Mouse (Mus musculus) midbrain, embryonic 13.5 days (tissue): ENCODE measurements around the gene Panx1. TPM values are rescaled to one million over a fixed set of nuclear protein-coding genes. Genes with fewer than 3 reads are reported as not detected.

ENCODE experiments used
- ATAC-seq: fragments of 200-750 bp; cut with Nextera tagmentation; 2 replicates; pipeline ENCODE4 v1.8.0; 2017; ENCODE audit warnings: mild to moderate bottlenecking, moderate TSS enrichment, moderate library complexity
- H3K27ac ChIP-seq: fragments of 300-500 bp; sonication (generic); 2 replicates; pipeline ENCODE4 v1.5.1; 2015; ENCODE audit warnings: inconsistent platforms, mild to moderate bottlenecking, moderate library complexity
- H3K27me3 ChIP-seq: fragments of 300-500 bp; sonication (generic); 2 replicates; pipeline ENCODE4 v1.6.1; 2015; ENCODE audit warnings: mild to moderate bottlenecking, inconsistent platforms
- H3K36me3 ChIP-seq: fragments of 300-500 bp; sonication (generic); 2 replicates; pipeline ENCODE4 v1.6.1; 2015; ENCODE audit warnings: mild to moderate bottlenecking, inconsistent platforms
- H3K4me1 ChIP-seq: fragments of 300-500 bp; sonication (generic); replicated peaks from 2 replicates; pipeline ENCODE4 v1.6.1; 2015; ENCODE audit warnings: inconsistent platforms
- H3K4me2 ChIP-seq: fragments of 300-500 bp; sonication (generic); replicated peaks from 2 replicates; pipeline ENCODE4 v1.6.1; 2015; ENCODE audit warnings: moderate library complexity, mild to moderate bottlenecking, inconsistent platforms
- H3K4me3 ChIP-seq: fragments of 300-500 bp; sonication (generic); replicated peaks from 2 replicates; pipeline ENCODE4 v1.5.1; 2015; ENCODE audit warnings: mild to moderate bottlenecking, inconsistent platforms
- H3K9ac ChIP-seq: fragments of 300-500 bp; sonication (generic); replicated peaks from 2 replicates; pipeline ENCODE4 v1.6.1; 2015; ENCODE audit warnings: mild to moderate bottlenecking, inconsistent platforms
- H3K9me3 ChIP-seq: fragments of 300-500 bp; sonication (generic); 2 replicates; pipeline ENCODE4 v1.6.1; 2016; ENCODE audit warnings: mild to moderate bottlenecking, inconsistent platforms
- WGBS: fragments of 180-500 bp; shearing (Covaris S2); methylation state at CpG from one replicate; pipeline ENCODE4 v1.1.7; 2015; 5-methylcytosine and 5-hydroxymethylcytosine counted together
- polyA plus RNA-seq: library from polyadenylated mRNA; unstranded; fragments of >200 nt; fragmentation: Nextera tagmentation; extraction: Ambion mirVana; gene quantifications from 2 replicates; pipeline ENCODE4 v1.2.1, GENCODE M21; 2015

The Panx1 gene
- polyA plus RNA-seq, 1 experiment from 2014 or later: 155 TPM

GRCm38 (mm10) chr9:14962769-14963168, 82.5 kb downstream of the Panx1 start:
- no peak for ATAC-seq
- no peaks in the 10 kb centered on the region for H3K4me1 ChIP-seq
- H3K36me3 ChIP-seq: no peaks in the 10 kb centered on the region
- no peaks in the 10 kb centered on the region for H3K9me3 ChIP-seq
- WGBS: 85% methylated on average over 1 of the region's 1 CpGs
- no peak overlapping the region for H3K4me2 ChIP-seq
- no peaks in the 10 kb centered on the region for H3K27me3 ChIP-seq
- no peak overlapping the region for H3K4me3 ChIP-seq
- H3K9ac ChIP-seq: no peak overlapping the region
- no peak overlapping the region for H3K27ac ChIP-seq

DNA sequence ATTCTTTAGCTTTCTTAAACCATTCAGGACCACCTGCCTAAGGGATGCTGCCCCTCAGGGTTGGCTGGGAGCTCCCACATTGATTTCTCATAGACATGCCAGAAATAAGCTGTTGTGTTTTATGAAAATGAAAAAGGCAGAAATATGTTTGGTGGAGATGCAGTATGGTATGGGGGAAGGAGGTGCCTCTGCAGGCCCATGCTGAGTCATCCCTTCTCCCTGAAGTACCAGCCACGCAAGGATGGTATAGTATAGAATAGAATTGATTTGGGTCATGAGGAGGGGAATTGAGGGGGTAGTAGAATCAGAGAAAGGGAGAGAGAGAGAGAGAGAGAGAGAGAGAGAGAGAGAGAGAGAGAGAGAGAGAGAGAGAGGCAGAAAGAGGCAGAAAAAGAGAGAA, 90.6 kb downstream of the Panx1 start:
- ATAC-seq: no peak
- Histone ChIP-seq H3K9me3 (no peaks in the 10 kb centered on the region; the same call in 1 of the 2 replicates), H3K36me3 (no peaks in the 10 kb centered on the region), H3K27ac (no peak overlapping the region), H3K4me2 (no peak overlapping the region), H3K4me1 (peaks cover 8% of the 10 kb centered on the region), H3K27me3 (no peaks in the 10 kb centered on the region), H3K4me3 (no peak overlapping the region), H3K9ac (no peak overlapping the region)
- WGBS: 90% methylated on average over 1 of the region's 1 CpGs

Other genes with a start within 250 kb of the Panx1 start
- 2.6 and 2.8 TPM in 2 replicates for gene Gpr83, start 185.3 kb downstream of the Panx1 start, polyA plus RNA-seq
- gene Izumo1r, start 141.5 kb downstream of the Panx1 start, polyA plus RNA-seq: not detected in 2 replicates
- gene Hephl1, start 66.6 kb upstream of the Panx1 start, polyA plus RNA-seq: not detected in 2 replicates
- gene Vstm5, start 193.6 kb upstream of the Panx1 start, polyA plus RNA-seq: 9.9 and 11.2 TPM in 2 replicates
- 34.8 and 38.5 TPM in 2 replicates for gene Med17, start 234.5 kb upstream of the Panx1 start, polyA plus RNA-seq